Mouse (Mus musculus) ES-Bruce4 (cell line): ENCODE results near the gene Immt. TPM values are rescaled to one million over a fixed set of nuclear protein-coding genes. Genes with fewer than 3 reads are reported as not detected.

Experiments used
- H3K27ac ChIP-seq: 2 replicates; pipeline ENCODE4 v1.5.1; 2012; ENCODE audit warnings: low read length, inconsistent platforms; ENCODE audit not compliant: insufficient read depth
- H3K27me3 ChIP-seq: 2 replicates; pipeline ENCODE4 v1.6.1; 2012; ENCODE audit warnings: mild to moderate bottlenecking, low read length, inconsistent platforms; ENCODE audit not compliant: control insufficient read depth, poor library complexity, insufficient read depth, severe bottlenecking
- H3K36me3 ChIP-seq: 2 replicates; pipeline ENCODE4 v1.6.1; 2012; ENCODE audit warnings: inconsistent platforms, mild to moderate bottlenecking, low read length, moderate library complexity; ENCODE audit not compliant: control insufficient read depth, poor library complexity, insufficient read depth, severe bottlenecking
- H3K4me1 ChIP-seq: one replicate; pipeline ENCODE4 v1.8.1; 2011; ENCODE audit warnings: low read length; ENCODE audit not compliant: control insufficient read depth, insufficient read depth
- H3K4me3 ChIP-seq: 2 replicates; pipeline ENCODE4 v1.5.1; 2011; ENCODE audit warnings: low read depth, mild to moderate bottlenecking, low read length
- H3K9ac ChIP-seq: 2 replicates; pipeline ENCODE4 v1.6.1; 2012; ENCODE audit warnings: low read depth, mild to moderate bottlenecking, inconsistent platforms; ENCODE audit not compliant: poor library complexity, severe bottlenecking
- H3K9me3 ChIP-seq: replicated peaks from 2 replicates; pipeline ENCODE4 v1.6.1; 2012; ENCODE audit warnings: mild to moderate bottlenecking, low read length, inconsistent platforms; ENCODE audit not compliant: control insufficient read depth, poor library complexity, insufficient read depth, severe bottlenecking
- CTCF ChIP-seq: IDR thresholded peaks from one replicate; pipeline ENCODE4 v1.8.1; 2011; ENCODE audit warnings: low read depth, low read length
- EP300 ChIP-seq: IDR thresholded peaks from 2 replicates; pipeline ENCODE4 v1.6.1; 2011; ENCODE audit warnings: low read depth, low read length; ENCODE audit not compliant: insufficient read depth
- POLR2A ChIP-seq: IDR thresholded peaks from one replicate; pipeline ENCODE4 v1.8.1; 2011; ENCODE audit warnings: low read length; ENCODE audit not compliant: insufficient read depth
- polyA plus RNA-seq: library from polyadenylated mRNA; stranded (reverse); fragments of >200 nt; gene quantifications from 2 replicates; pipeline ENCODE4 v1.2.4, GENCODE M21; 2011; ENCODE audit warnings: low read depth; ENCODE audit not compliant: missing spikeins, insufficient read depth, insufficient read length

Immt gene
- polyA plus RNA-seq, 1 experiment: 129 TPM

DNA sequence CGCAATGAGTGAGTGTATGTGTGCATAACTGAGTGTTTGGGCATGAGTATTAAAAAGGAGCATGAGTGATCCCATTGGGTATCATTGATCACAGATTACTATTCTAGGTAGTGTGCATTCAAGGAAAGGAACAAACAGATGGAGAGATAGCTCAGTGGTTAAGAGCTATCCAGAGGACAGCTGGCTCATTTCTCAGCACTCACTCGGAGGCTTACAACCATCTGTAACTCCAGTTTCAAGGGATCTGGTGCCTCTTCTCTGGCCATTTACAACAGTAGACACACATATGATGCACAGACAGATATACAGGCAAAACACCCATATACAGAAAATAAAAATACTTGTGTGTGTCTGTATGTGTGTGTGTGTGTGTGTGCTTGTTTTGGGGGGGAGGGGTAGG is 36.6 kb downstream of the Immt start:
- no peak for TF ChIP-seq POLR2A
- TF ChIP-seq EP300: no peak
- no peak for TF ChIP-seq CTCF
- Histone ChIP-seq H3K9me3 (peaks cover 11% of the 10 kb centered on the region), H3K4me3 (no peak overlapping the region), H3K27me3 (no peaks in the 10 kb centered on the region), H3K27ac (no peak overlapping the region), H3K36me3 (peaks cover 59% of the 10 kb centered on the region), H3K9ac (no peak overlapping the region), H3K4me1 (no peaks in the 10 kb centered on the region)

DNA sequence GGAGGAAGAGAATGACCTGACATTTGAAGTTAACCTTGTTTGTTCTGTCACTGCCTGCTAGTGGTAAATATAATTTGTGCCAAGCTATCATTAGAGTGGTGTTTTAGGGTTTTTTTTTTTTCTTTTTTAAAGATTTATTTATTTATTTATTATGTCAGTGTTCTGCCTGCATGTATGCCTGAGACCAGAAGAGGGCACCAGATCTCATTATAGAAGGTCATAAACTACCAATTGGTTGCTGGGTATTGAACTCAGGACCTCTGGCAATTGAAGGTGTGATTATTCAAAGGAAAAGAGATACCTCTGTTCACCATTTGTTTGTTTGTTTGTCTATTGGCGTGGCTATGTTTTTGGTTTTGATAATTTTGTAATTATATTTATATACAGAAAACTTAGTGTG is 37.7 kb downstream of the Immt start:
- Histone ChIP-seq H3K36me3 (peaks cover 61% of the 10 kb centered on the region), H3K9me3 (peaks cover 11% of the 10 kb centered on the region), H3K9ac (no peak overlapping the region), H3K4me1 (no peaks in the 10 kb centered on the region), H3K27me3 (no peaks in the 10 kb centered on the region), H3K27ac (no peak overlapping the region), H3K4me3 (no peak overlapping the region)
- TF ChIP-seq CTCF (no peak), EP300 (no peak), POLR2A (no peak)

DNA sequence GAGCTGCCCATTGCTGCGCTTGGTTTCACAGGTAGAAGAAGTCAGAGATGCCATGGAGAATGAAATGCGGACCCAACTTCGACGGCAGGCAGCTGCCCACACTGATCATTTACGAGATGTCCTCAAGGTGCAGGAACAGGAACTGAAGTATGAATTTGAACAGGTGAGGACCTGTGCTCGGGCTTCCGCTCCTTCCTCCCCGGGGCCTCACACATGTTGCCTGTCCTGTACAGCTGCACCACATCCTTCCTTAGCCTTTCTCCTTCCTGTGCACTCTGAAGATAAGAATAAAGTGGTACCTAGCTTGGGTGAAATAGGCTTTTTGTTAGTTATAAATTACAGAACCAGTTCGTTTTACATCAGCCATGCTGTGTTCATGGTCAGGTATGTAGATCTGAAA is 40.3 kb downstream of the Immt start:
- H3K27me3 ChIP-seq: no peaks in the 10 kb centered on the region
- H3K4me3 ChIP-seq: no peak overlapping the region
- peaks cover 53% of the 10 kb centered on the region for H3K36me3 ChIP-seq
- no peak overlapping the region for H3K9ac ChIP-seq
- no peaks in the 10 kb centered on the region for H3K4me1 ChIP-seq
- no peak overlapping the region for H3K27ac ChIP-seq
- TF ChIP-seq CTCF: no peak
- H3K9me3 ChIP-seq: no peaks in the 10 kb centered on the region

DNA sequence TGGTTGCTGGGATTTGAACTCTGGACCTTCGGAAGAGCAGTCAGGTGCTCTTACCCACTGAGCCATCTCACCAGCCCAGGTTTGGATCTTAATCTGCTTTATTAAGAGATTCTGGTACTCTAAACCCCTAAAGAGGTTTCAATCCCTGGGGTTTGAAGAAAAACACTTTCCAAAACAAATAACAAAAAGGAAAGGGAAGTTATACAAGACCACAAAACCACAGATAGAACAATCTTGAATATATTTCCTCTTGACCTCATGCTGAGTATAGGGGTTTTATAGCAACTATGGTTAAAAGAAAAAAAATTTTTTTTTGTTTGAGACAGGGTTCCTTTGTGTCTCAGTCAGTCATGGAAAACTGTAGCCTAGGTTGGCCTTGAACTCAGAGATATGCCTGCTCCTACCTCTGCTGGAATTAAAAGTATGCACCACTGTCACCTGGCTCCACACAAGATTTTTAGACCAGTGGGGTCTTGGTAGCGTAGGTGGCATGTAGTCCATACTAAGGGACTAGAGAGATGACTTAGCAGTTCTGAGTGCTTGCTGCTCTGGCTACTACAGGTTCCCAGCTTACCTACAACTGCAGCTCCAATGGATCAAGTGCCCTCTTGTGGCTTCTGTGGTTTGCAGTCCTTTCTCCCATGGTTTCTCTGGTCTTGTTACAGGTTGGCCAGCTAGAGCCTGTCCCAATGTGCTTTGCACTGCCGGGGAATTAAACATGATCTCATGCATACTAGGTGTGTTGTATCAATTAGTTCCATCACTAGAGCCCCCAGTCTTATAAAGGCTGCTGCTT is 47.0 kb downstream of the Immt start:
- peaks cover 55% of the 10 kb centered on the region for H3K36me3 ChIP-seq
- H3K9ac ChIP-seq: no peak overlapping the region
- peak overlapping the region; percentile 17; the same call in 1 of the 2 replicates for H3K27ac ChIP-seq
- TF ChIP-seq POLR2A (no peak), EP300 (no peak), CTCF (peak; percentile 11)
- H3K27me3 ChIP-seq: no peaks in the 10 kb centered on the region
- no peaks in the 10 kb centered on the region for H3K9me3 ChIP-seq
- no peaks in the 10 kb centered on the region for H3K4me1 ChIP-seq
- H3K4me3 ChIP-seq: no peak overlapping the region

DNA sequence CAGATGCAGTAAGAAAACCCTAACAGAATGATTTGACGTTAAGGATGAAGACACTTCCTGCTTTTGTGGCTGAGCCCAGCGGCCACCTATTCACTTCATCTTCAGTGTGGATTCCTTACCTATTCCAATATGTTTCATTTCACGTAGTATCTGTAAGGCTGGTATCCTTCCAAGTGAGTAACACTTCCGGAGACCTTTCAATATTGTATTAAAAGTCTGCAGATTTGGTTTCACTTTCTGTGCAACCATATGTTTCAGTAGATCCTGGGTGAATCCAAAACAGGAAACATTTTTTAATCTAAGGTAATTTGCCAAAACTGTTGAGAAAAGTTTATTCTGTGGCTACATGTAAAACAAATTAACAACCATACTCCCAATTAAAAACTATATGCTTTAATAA is 62.1 kb downstream of the Immt start:
- Histone ChIP-seq H3K27ac (no peak overlapping the region), H3K4me1 (no peaks in the 10 kb centered on the region), H3K9ac (no peak overlapping the region), H3K36me3 (peaks cover 95% of the 10 kb centered on the region), H3K9me3 (no peaks in the 10 kb centered on the region), H3K27me3 (no peaks in the 10 kb centered on the region), H3K4me3 (no peak overlapping the region)
- TF ChIP-seq POLR2A (no peak), EP300 (no peak), CTCF (no peak)

DNA sequence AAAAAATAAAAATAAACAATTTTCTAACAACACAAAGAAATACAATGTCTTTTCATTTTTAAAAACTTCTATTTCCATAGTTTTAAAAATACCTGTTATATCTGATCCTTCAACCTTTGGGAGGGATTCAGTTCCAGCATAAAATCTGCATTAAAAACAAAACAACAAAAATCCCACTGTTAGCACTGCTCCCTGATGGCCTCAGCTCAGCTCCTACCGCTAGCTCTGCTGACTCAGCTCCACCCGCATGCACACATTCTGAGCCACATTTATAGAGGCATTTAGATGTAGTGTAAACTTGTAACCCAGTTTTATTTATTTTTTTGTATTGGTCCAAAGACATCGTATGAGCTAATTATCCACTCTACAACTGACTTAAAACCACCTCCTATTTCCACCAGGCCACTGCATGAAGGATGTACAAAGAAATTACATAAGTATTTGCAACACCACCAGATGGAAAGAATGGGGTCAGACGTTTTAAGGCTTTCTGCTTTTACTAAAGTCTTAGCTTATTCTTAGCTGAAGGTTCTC is 76.6 kb downstream of the Immt start:
- Histone ChIP-seq H3K36me3 (peaks cover 48% of the 10 kb centered on the region), H3K9me3 (no peaks in the 10 kb centered on the region), H3K9ac (peak overlapping the region; percentile 32), H3K27ac (no peak overlapping the region), H3K4me3 (peak overlapping the region; percentile 80), H3K27me3 (no peaks in the 10 kb centered on the region), H3K4me1 (no peaks in the 10 kb centered on the region)
- no peak for TF ChIP-seq EP300
- TF ChIP-seq POLR2A: no peak
- no peak for TF ChIP-seq CTCF
